Mouse (Mus musculus): Measurements from ENCODE around the gene Th.

DNA sequence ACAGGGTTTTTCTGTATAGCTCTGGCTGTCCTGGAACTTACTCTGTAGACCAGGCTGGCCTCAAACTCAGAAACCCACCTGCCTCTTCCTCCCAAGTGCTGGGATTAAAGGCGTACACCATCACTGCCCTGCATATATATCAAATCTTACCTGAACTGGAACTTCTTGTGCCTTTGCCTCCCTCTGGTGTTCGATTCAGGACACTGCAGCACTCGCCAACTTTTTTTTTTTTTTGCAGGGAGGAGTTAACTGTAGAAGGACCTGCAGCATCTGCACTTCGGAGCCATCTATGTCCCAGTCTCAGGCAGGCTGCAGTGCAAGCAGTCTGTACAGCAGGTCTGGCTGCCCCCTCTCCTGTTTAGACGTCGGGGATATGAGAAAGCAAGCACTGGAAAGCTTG, 80.2 kb downstream of the Th start:
- TF ChIP-seq CTCF (IDR thresholded peaks at IDR 0.05; ENCODE audit: borderline replicate concordance, control insufficient read depth, extremely low read depth, insufficient read depth, low read length, poor library complexity) (no peak), POLR2A (IDR thresholded peaks at IDR 0.05; ENCODE audit: control insufficient read depth, extremely low read depth, insufficient read depth, low read length, poor library complexity) (no peak)

All from thymus, adult 2 months (tissue).